Mouse (Mus musculus) olfactory bulb, adult 2 months (tissue): ENCODE data around the gene Gabarapl2. TPM values are rescaled to one million over a fixed set of nuclear protein-coding genes. Genes with fewer than 3 reads are reported as not detected.

Experiments
- H3K27ac ChIP-seq: fragments of 200-500 bp; 2 replicates; pipeline ENCODE4 v1.5.1; 2012; ENCODE audit warnings: low read depth, low read length; ENCODE audit not compliant: insufficient read depth
- H3K4me1 ChIP-seq: fragments of 200-500 bp; 2 replicates; pipeline ENCODE4 v1.6.1; 2012; ENCODE audit warnings: low read length; ENCODE audit not compliant: control insufficient read depth, insufficient read depth
- H3K4me3 ChIP-seq: fragments of 200-500 bp; 2 replicates; pipeline ENCODE4 v1.5.1; 2012; ENCODE audit warnings: mild to moderate bottlenecking, low read depth, low read length, moderate library complexity; ENCODE audit not compliant: insufficient read depth
- CTCF ChIP-seq: fragments of 200-500 bp; IDR thresholded peaks from 2 replicates; pipeline ENCODE4 v1.5.1; 2012; ENCODE audit warnings: low read depth, mild to moderate bottlenecking, low read length, moderate library complexity; ENCODE audit not compliant: insufficient read depth
- POLR2A ChIP-seq: fragments of 200-500 bp; IDR thresholded peaks from 2 replicates; pipeline ENCODE4 v1.6.1; 2012; ENCODE audit warnings: mild to moderate bottlenecking, low read depth, low read length, moderate library complexity; ENCODE audit not compliant: insufficient read depth
- WGBS: fragments of 180-500 bp; shearing (Covaris S2); methylation state at CpG from one replicate; pipeline ENCODE4 v1.1.7; 2018; 5-methylcytosine and 5-hydroxymethylcytosine counted together
- polyA plus RNA-seq: library from polyadenylated mRNA; stranded (reverse); fragments of >200 nt; gene quantifications from 2 replicates; pipeline ENCODE4 v1.2.4, GENCODE M21; 2012; ENCODE audit warnings: low replicate concordance; ENCODE audit not compliant: missing spikeins, insufficient read depth, insufficient read length

Gabarapl2 gene
- polyA plus RNA-seq, result not detected in 2 replicates

GRCm38 (mm10) chr8:111940171-111941100, at the start of gene Gabarapl2:
Gabarapl2 (plus strand) TSS chr8:111940703.
- Histone ChIP-seq H3K27ac (peak within 1 kb of the TSS; percentile 46; the same call in 1 of the 2 replicates), H3K4me3 (peak within 1 kb of the TSS; percentile 93), H3K4me1 (peaks cover 14% of the 10 kb centered on the region)
- TF ChIP-seq POLR2A (peak; percentile 37; the same call in 1 of the 2 replicates), CTCF (no peak)
- WGBS, result under 1% methylated on average over 65 of the region's 65 CpGs

- TF ChIP-seq CTCF (no peak), POLR2A (no peak)
- Histone ChIP-seq H3K27ac (no peak overlapping the region), H3K4me1 (peaks cover 15% of the 10 kb centered on the region), H3K4me3 (no peak overlapping the region)
- WGBS, result 68% methylated on average over 6 of the region's 6 CpGs
Measured at GRCm38 (mm10) chr8:111890911-111891303, 49.6 kb upstream of the Gabarapl2 start.

- TF ChIP-seq CTCF, result no peak
- TF ChIP-seq POLR2A, result no peak
- 48% methylated on average over 8 of the region's 8 CpGs for WGBS
- H3K4me3 ChIP-seq, result no peak overlapping the region
- H3K27ac ChIP-seq, result no peak overlapping the region
- H3K4me1 ChIP-seq, result peaks cover 15% of the 10 kb centered on the region
Measured at GRCm38 (mm10) chr8:111891983-111892382, 48.5 kb upstream of the Gabarapl2 start.

- H3K4me3 ChIP-seq, result no peak overlapping the region
- WGBS, result 76% methylated on average over 5 of the region's 5 CpGs
- no peak for TF ChIP-seq CTCF
- TF ChIP-seq POLR2A, result no peak
- H3K4me1 ChIP-seq, result peaks cover 15% of the 10 kb centered on the region
- no peak overlapping the region for H3K27ac ChIP-seq
Measured at GRCm38 (mm10) chr8:111892615-111893014, 47.9 kb upstream of the Gabarapl2 start.

- TF ChIP-seq POLR2A (no peak), CTCF (no peak)
- WGBS, result 91% methylated on average over 7 of the region's 7 CpGs
- no peak overlapping the region for H3K27ac ChIP-seq
- H3K4me3 ChIP-seq, result no peak overlapping the region
- H3K4me1 ChIP-seq, result peaks cover 8% of the 10 kb centered on the region
Measured at GRCm38 (mm10) chr8:111894955-111895354, 45.5 kb upstream of the Gabarapl2 start.

- 45% methylated on average over 10 of the region's 10 CpGs for WGBS
- Histone ChIP-seq H3K27ac (no peak overlapping the region), H3K4me1 (no peaks in the 10 kb centered on the region), H3K4me3 (no peak overlapping the region)
- no peak for TF ChIP-seq CTCF
Measured at GRCm38 (mm10) chr8:111898586-111898985, 41.9 kb upstream of the Gabarapl2 start.

GRCm38 (mm10) chr8:111902080-111902479, 38.4 kb upstream of the Gabarapl2 start:
- TF ChIP-seq CTCF (no peak), POLR2A (no peak)
- 63% methylated on average over 5 of the region's 5 CpGs for WGBS
- Histone ChIP-seq H3K4me1 (no peaks in the 10 kb centered on the region), H3K4me3 (no peak overlapping the region), H3K27ac (no peak overlapping the region)

- Histone ChIP-seq H3K4me1 (peaks cover 7% of the 10 kb centered on the region), H3K27ac (no peak overlapping the region), H3K4me3 (no peak overlapping the region)
- WGBS, result 74% methylated on average over 7 of the region's 8 CpGs
- TF ChIP-seq CTCF, result no peak
- TF ChIP-seq POLR2A, result no peak
Measured at GRCm38 (mm10) chr8:111905500-111906121, 34.9 kb upstream of the Gabarapl2 start.
